Mouse (Mus musculus): ENCODE measurements at regions not wholly inside any gene's neighbourhood (a gene's known extent, or its start where the extent isn't known, plus 50 kb on each side); places are given as distances from the start of the nearest gene placed in this dataset.

- no peak overlapping the region for H3K27ac ChIP-seq (replicated peaks; ENCODE audit: low read depth, low read length)
- no peaks in the 10 kb centered on the region for H3K4me1 ChIP-seq (ENCODE audit: control insufficient read depth, insufficient read depth, insufficient read length, low read length)
- no peak overlapping the region for H3K4me3 ChIP-seq (ENCODE audit: insufficient read depth, low read depth, low read length)
These were observed 554.6 kb downstream of the Trib2 start for GRCm38 (mm10) chr12:15262165-15262564.

- H3K4me1 ChIP-seq (ENCODE audit: control insufficient read depth, insufficient read depth, insufficient read length, low read length): no peaks in the 10 kb centered on the region
- H3K27ac ChIP-seq (replicated peaks; ENCODE audit: low read depth, low read length): no peak overlapping the region
- H3K4me3 ChIP-seq (ENCODE audit: insufficient read depth, low read depth, low read length): no peak overlapping the region
These were observed 555.1 kb downstream of the Trib2 start for GRCm38 (mm10) chr12:15261604-15262003.

- Histone ChIP-seq H3K27ac (replicated peaks; ENCODE audit: low read depth, low read length) (no peak overlapping the region), H3K4me3 (ENCODE audit: insufficient read depth, low read depth, low read length) (no peak overlapping the region), H3K4me1 (ENCODE audit: control insufficient read depth, insufficient read depth, insufficient read length, low read length) (no peaks in the 10 kb centered on the region)
These were observed 555.8 kb downstream of the Trib2 start for GRCm38 (mm10) chr12:15260907-15261415.

- Histone ChIP-seq H3K27ac (replicated peaks; ENCODE audit: low read depth, low read length) (no peak overlapping the region), H3K4me1 (ENCODE audit: control insufficient read depth, insufficient read depth, insufficient read length, low read length) (no peaks in the 10 kb centered on the region), H3K4me3 (ENCODE audit: insufficient read depth, low read depth, low read length) (no peak overlapping the region)
These were observed 571.8 kb downstream of the Trib2 start for GRCm38 (mm10) chr12:15244966-15245365.

GRCm38 (mm10) chr12:15222497-15223170, 594.1 kb downstream of the Trib2 start:
- Histone ChIP-seq H3K27ac (replicated peaks; ENCODE audit: low read depth, low read length) (no peak overlapping the region), H3K4me3 (ENCODE audit: insufficient read depth, low read depth, low read length) (no peak overlapping the region), H3K4me1 (ENCODE audit: control insufficient read depth, insufficient read depth, insufficient read length, low read length) (no peaks in the 10 kb centered on the region)

GRCm38 (mm10) chr12:15218504-15218903, 598.2 kb downstream of the Trib2 start:
- Histone ChIP-seq H3K4me3 (ENCODE audit: insufficient read depth, low read depth, low read length) (no peak overlapping the region), H3K27ac (replicated peaks; ENCODE audit: low read depth, low read length) (no peak overlapping the region), H3K4me1 (ENCODE audit: control insufficient read depth, insufficient read depth, insufficient read length, low read length) (no peaks in the 10 kb centered on the region)

- Histone ChIP-seq H3K27ac (replicated peaks; ENCODE audit: low read depth, low read length) (no peak overlapping the region), H3K4me1 (ENCODE audit: control insufficient read depth, insufficient read depth, insufficient read length, low read length) (no peaks in the 10 kb centered on the region)
These were observed 600.5 kb downstream of the Trib2 start for GRCm38 (mm10) chr12:15216180-15216579.

GRCm38 (mm10) chr12:15174411-15175041, 642.2 kb downstream of the Trib2 start:
- Histone ChIP-seq H3K4me3 (ENCODE audit: insufficient read depth, low read depth, low read length) (no peak overlapping the region), H3K4me1 (ENCODE audit: control insufficient read depth, insufficient read depth, insufficient read length, low read length) (no peaks in the 10 kb centered on the region), H3K27ac (replicated peaks; ENCODE audit: low read depth, low read length) (no peak overlapping the region)

More at GRCm38 (mm10) chr12:15216180-15216579, 600.5 kb downstream of the Trib2 start:
- no peak overlapping the region for H3K4me3 ChIP-seq (ENCODE audit: insufficient read depth, low read depth, low read length)

- Histone ChIP-seq H3K4me1 (ENCODE audit: control insufficient read depth, insufficient read depth, insufficient read length, low read length) (no peaks in the 10 kb centered on the region), H3K27ac (replicated peaks; ENCODE audit: low read depth, low read length) (no peak overlapping the region), H3K4me3 (ENCODE audit: insufficient read depth, low read depth, low read length) (no peak overlapping the region)
These were observed 654.1 kb downstream of the Trib2 start for GRCm38 (mm10) chr12:15162605-15163004.

- no peak overlapping the region for H3K27ac ChIP-seq (replicated peaks; ENCODE audit: low read depth, low read length)
- H3K4me3 ChIP-seq (ENCODE audit: insufficient read depth, low read depth, low read length): no peak overlapping the region
- H3K4me1 ChIP-seq (ENCODE audit: control insufficient read depth, insufficient read depth, insufficient read length, low read length): no peaks in the 10 kb centered on the region
These were observed 654.9 kb downstream of the Trib2 start for GRCm38 (mm10) chr12:15161864-15162263.

- no peaks in the 10 kb centered on the region for H3K4me1 ChIP-seq (ENCODE audit: control insufficient read depth, insufficient read depth, insufficient read length, low read length)
These were observed 656.2 kb downstream of the Trib2 start for GRCm38 (mm10) chr12:15160478-15160998.

GRCm38 (mm10) chr12:15146398-15146797, 670.3 kb downstream of the Trib2 start:
- Histone ChIP-seq H3K27ac (replicated peaks; ENCODE audit: low read depth, low read length) (no peak overlapping the region), H3K4me3 (ENCODE audit: insufficient read depth, low read depth, low read length) (no peak overlapping the region), H3K4me1 (ENCODE audit: control insufficient read depth, insufficient read depth, insufficient read length, low read length) (no peaks in the 10 kb centered on the region)

More at GRCm38 (mm10) chr12:15160478-15160998, 656.2 kb downstream of the Trib2 start:
- no peak overlapping the region for H3K4me3 ChIP-seq (ENCODE audit: insufficient read depth, low read depth, low read length)
- H3K27ac ChIP-seq (replicated peaks; ENCODE audit: low read depth, low read length): no peak overlapping the region

- Histone ChIP-seq H3K4me3 (ENCODE audit: insufficient read depth, low read depth, low read length) (no peak overlapping the region), H3K27ac (replicated peaks; ENCODE audit: low read depth, low read length) (no peak overlapping the region), H3K4me1 (ENCODE audit: control insufficient read depth, insufficient read depth, insufficient read length, low read length) (no peaks in the 10 kb centered on the region)
These were observed 679.7 kb downstream of the Trib2 start for GRCm38 (mm10) chr12:15137039-15137438.

- no peak overlapping the region for H3K4me3 ChIP-seq (ENCODE audit: insufficient read depth, low read depth, low read length)
- no peaks in the 10 kb centered on the region for H3K4me1 ChIP-seq (ENCODE audit: control insufficient read depth, insufficient read depth, insufficient read length, low read length)
- no peak overlapping the region for H3K27ac ChIP-seq (replicated peaks; ENCODE audit: low read depth, low read length)
These were observed 692.5 kb downstream of the Trib2 start for GRCm38 (mm10) chr12:15124179-15124578.

GRCm38 (mm10) chr12:15122586-15123212, 694.0 kb downstream of the Trib2 start:
- no peak overlapping the region for H3K4me3 ChIP-seq (ENCODE audit: insufficient read depth, low read depth, low read length)
- no peaks in the 10 kb centered on the region for H3K4me1 ChIP-seq (ENCODE audit: control insufficient read depth, insufficient read depth, insufficient read length, low read length)
- no peak overlapping the region for H3K27ac ChIP-seq (replicated peaks; ENCODE audit: low read depth, low read length)

Measured in brown adipose tissue, adult 24 weeks (tissue).